Mouse (Mus musculus): Measurements from ENCODE around the gene Bhlha15.

- TF ChIP-seq CTCF (IDR thresholded peaks at IDR 0.05; ENCODE audit: low read depth, low read length) = no peak
- no peak for TF ChIP-seq GATA1 (IDR thresholded peaks at IDR 0.05; ENCODE audit: borderline replicate concordance, low read length)
- no peak for TF ChIP-seq TAL1 (conservative IDR thresholded peaks at IDR 0.05; ENCODE audit: low read depth, low read length)
Observed at GRCm38 (mm10) chr5:144178216-144178615, 11.9 kb upstream of the Bhlha15 start.
